Mouse (Mus musculus) lung, adult 2 months (tissue): Measurements from ENCODE around the gene Dcst1. TPM values are rescaled to one million over a fixed set of nuclear protein-coding genes. Genes with fewer than 3 reads are reported as not detected.

ENCODE experiments used
- DNase-seq: peaks from one replicate; pipeline ENCODE4 v3.0.0; 2022
- H3K4me1 ChIP-seq: fragments of 200-500 bp; 2 replicates; pipeline ENCODE4 v1.6.1; 2011; ENCODE audit warnings: low read length; ENCODE audit not compliant: control insufficient read depth, insufficient read depth
- H3K4me3 ChIP-seq: fragments of 200-500 bp; replicated peaks from 2 replicates; pipeline ENCODE3; 2011; ENCODE audit warnings: low read depth, mild to moderate bottlenecking, control low read depth, low read length; ENCODE audit errors: extremely low read depth
- CTCF ChIP-seq: fragments of 200-500 bp; IDR thresholded peaks from 2 replicates; pipeline ENCODE4 v1.5.1; 2011; ENCODE audit warnings: mild to moderate bottlenecking, low read length, control low read depth; ENCODE audit not compliant: insufficient read depth
- POLR2A ChIP-seq: fragments of 200-500 bp; IDR thresholded peaks from 2 replicates; pipeline ENCODE4 v1.6.1; 2011; ENCODE audit warnings: low read depth, mild to moderate bottlenecking, control low read depth, low read length, borderline replicate concordance; ENCODE audit errors: extremely low read depth
- WGBS: fragments of 180-500 bp; shearing (Covaris S2); methylation state at CpG from one replicate; pipeline ENCODE4 v1.1.7; 2018; 5-methylcytosine and 5-hydroxymethylcytosine counted together
- polyA plus RNA-seq: library from polyadenylated mRNA; depleted of rRNA; stranded (reverse); fragments of >200 nt; gene quantifications from 2 replicates; pipeline ENCODE4 v1.2.3, GENCODE M21; 2012

Gene Dcst1
- polyA plus RNA-seq, 1 experiment = not detected

DNA sequence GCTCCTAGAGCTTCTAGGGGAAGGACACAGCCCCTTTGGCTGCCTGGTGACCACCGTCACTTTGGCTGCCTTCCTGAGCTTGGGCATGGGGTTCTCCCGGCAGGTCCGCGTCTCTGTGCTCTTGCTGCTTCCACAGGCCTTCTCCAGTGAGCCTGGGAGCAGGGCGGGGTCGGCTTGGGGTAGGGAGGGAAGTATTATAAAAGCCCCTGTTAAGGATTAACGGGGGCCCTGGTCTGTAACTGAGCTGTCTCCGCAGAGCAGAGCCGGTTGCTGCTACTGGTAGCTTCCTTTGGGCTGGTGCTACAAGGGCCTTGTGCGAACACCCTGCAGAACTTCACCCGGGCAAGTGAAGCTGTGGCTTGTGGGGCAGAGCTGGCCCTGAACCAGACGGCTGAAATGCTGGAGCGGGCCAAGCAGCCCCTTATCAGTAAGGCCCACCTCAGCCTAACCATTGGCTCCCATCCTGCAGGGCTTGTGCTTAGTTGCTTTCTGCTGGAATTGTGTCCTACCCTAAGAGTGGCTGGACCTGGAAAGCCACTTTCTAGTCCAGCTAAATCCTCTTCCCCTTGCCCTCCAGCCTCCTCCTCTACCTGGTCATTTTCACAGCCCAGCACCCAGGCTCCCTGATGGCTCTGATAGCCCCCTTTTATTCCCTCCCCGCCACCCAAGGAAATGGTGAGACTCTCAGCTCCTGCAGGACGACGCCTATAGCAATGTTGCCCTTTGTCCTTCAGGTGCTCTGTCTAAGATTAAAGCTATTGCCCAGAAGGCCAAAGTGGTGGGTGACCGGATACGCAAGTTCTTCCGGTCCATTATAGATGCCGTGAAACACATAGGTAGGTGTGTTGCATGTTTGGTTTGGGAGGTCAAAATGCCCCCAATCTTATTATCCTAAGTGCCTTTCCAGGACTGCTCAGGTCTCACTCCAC is 697 bp upstream of the Dcst1 start:
- no peak for DNase-seq
- TF ChIP-seq POLR2A (no peak), CTCF (no peak)
- no peaks in the 10 kb centered on the region for H3K4me1 ChIP-seq
- H3K4me3 ChIP-seq = no peak overlapping the region
- 79% methylated on average over 20 of the region's 20 CpGs for WGBS

DNA sequence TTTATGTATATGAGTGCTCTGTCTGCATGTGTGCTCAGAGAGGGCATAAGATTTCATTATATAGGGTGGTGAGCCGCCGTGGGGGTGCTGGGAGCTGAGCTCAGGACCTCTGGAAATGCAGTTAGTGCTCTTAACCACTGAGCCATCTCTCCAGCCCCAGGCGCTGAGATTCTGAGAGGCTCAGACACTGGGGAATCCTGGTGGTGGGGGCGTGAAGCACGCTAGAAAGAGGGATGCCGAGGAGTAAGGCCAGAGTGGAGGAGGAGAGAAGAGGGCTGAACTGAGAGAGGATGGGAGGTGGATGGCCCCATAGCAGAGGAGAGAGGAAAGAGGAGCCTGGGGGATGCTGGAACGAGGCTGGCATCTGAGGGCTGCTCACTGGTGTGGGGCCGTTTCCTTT is 422 bp downstream of the Dcst1 start:
- 79% methylated on average over 8 of the region's 8 CpGs for WGBS
- H3K4me3 ChIP-seq = no peak overlapping the region
- TF ChIP-seq POLR2A (no peak), CTCF (no peak)
- no peaks in the 10 kb centered on the region for H3K4me1 ChIP-seq
- no peak for DNase-seq

DNA sequence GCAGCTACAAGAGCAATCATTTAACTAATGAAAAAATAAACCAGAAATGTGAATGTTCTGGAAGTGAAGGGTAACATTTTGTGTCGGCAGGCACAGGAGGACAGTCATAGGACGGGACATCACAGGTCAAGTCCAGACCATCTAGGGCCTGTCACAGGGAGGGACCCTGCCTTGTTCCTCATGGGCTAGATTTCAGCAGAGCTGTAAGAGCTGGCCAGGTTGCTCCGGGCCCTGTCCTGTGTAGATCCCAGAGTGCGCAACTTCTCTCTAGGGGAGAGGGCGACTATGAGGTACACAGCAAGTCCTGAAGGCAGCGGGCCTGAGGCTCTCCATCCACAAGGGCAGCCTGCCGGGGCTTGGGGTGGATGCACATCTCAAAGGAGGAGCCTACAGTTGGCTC is 3.4 kb downstream of the Dcst1 start, which contains the start of gene Dcst2:
TSS of gene Dcst2 (plus strand) at position 301 of the 400 bp plus-strand sequence.
- no peaks in the 10 kb centered on the region for H3K4me1 ChIP-seq
- TF ChIP-seq POLR2A (no peak), CTCF (no peak)
- 85% methylated on average over 7 of the region's 7 CpGs for WGBS
- H3K4me3 ChIP-seq = no peak within 1 kb of the TSS
- DNase-seq = no peak

DNA sequence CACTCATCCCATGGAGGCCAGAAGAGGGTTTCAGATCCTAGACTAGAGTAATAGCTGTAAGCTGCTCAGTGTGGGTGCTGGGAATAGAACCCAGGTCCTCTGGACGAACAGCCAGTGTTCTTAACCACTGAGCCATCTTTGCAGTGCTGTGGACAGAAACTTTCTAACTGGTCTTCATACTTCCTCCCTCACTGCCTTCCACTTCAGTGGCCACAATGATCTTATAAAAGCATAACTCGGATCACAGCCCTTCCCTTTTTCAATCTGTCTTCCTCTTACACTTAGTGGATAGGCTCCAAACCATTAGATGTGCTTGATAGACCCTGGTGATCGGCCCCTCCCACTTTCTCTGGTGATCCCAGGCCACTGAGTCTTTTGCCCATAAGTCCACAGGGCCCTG is 4.8 kb downstream of the Dcst1 start:
- WGBS = 57% methylated on average over 3 of the region's 3 CpGs
- Histone ChIP-seq H3K4me1 (no peaks in the 10 kb centered on the region), H3K4me3 (no peak overlapping the region)
- no peak for DNase-seq
- TF ChIP-seq CTCF (no peak), POLR2A (no peak)

DNA sequence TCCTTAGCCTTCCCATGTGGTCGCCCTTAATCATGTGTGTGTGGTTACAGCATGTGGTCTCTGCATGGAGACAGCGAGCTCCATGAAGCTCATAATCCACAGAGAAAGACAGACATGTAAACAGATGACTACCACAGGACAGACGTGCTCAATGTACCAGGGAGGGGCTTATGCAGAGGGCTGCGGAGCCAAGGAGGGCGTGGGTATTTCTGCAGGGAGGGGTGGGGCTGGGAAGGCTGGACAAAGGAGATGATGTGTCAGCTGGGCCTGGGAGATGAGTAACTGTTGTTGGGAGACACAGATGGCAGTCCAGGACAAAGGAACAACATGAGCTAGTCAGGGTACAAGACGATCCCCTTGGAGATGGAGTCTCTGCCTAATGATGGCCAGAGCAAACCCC is 5.4 kb downstream of the Dcst1 start:
- no peak for DNase-seq
- WGBS = 47% methylated on average over 6 of the region's 6 CpGs
- TF ChIP-seq POLR2A (no peak), CTCF (no peak)
- Histone ChIP-seq H3K4me1 (no peaks in the 10 kb centered on the region), H3K4me3 (no peak overlapping the region)

DNA sequence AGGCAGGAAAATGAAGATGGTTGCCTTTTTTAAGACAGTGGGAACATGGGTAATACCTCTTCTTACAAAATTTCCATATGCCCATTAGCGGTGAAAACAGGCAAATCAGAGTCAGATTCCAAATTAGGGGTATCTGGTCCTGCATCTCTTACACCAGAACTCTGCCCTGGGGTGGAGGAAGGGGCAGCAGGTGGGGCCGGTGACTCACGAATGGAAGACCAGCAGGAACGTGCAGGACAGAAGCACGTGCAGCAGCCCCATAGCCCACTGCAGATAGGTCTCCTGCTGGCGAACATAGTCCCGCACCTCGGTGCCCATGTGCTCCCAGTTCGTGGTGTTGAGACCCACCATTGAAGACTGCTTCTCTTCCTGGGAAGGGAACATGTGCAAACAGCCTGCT is 9.0 kb downstream of the Dcst1 start:
- no peak for DNase-seq
- no peak overlapping the region for H3K4me3 ChIP-seq
- 83% methylated on average over 9 of the region's 9 CpGs for WGBS
- no peak for TF ChIP-seq POLR2A
- no peak for TF ChIP-seq CTCF
- H3K4me1 ChIP-seq = no peaks in the 10 kb centered on the region

DNA sequence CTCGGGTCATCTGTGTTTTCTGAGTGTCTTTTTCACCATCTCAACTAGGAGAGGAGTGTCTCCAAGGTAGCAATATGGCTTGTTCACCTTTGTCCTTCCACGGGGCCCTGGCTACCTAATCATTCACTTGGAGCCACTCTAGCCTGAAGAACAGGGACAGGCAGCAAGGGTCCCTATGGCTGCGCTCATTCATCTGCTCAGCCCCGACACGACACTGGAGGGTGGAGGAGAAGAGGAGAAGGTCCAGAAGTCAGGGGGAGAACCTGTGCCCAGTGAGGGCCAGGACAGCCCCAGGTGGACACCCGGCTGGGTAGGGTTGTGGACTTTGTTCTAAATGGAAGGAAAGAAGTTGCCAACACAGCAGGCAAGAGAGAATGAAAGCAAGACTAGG is 9.5 kb downstream of the Dcst1 start:
- 71% methylated on average over 6 of the region's 6 CpGs for WGBS
- 0 out of 2 replicates have a peak, but pooled peaks cover under 1% of the 10 kb centered on the region for H3K4me1 ChIP-seq
- TF ChIP-seq CTCF (no peak), POLR2A (no peak)
- no peak overlapping the region for H3K4me3 ChIP-seq
- no peak for DNase-seq

DNA sequence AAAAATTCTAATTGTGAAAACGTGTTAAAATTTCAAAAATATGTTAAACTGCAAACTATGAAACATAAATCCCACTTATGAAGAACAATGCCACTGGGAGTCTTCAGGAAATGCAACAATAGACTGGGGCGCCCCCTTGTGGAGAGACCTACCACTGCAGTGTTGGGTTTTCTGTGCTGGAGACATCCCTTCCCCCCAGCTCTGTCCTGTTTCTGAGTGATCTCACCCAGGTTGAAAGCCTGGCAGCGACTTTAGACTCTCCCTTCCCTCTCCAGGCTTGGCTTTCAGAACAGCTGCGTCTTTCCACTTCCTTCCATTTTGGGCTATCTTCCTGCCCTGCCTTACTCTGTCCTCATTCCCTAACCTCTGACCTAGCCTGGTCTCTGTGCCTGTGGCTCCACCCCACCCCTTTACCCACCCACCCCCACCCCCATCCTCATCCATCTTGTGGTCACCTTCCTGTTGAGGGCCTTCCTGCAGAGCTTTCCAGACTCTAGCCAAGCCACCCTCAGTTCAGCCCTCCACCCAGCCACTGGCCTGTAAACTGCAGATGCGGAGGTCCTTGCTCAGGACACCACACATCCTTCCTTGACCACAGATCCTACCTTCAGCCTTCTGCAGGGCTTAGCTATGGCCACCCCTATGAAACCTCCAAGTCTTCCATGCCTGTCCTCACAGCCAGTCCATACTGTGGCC is 10.1 kb downstream of the Dcst1 start:
- TF ChIP-seq CTCF = peak; percentile 81
- no peak for TF ChIP-seq POLR2A
- peak; percentile 87 for DNase-seq
- WGBS = 15% methylated on average over 5 of the region's 5 CpGs
- H3K4me1 ChIP-seq = peaks cover 4% of the 10 kb centered on the region; the same call in 1 of the 2 replicates
- H3K4me3 ChIP-seq = no peak overlapping the region

DNA sequence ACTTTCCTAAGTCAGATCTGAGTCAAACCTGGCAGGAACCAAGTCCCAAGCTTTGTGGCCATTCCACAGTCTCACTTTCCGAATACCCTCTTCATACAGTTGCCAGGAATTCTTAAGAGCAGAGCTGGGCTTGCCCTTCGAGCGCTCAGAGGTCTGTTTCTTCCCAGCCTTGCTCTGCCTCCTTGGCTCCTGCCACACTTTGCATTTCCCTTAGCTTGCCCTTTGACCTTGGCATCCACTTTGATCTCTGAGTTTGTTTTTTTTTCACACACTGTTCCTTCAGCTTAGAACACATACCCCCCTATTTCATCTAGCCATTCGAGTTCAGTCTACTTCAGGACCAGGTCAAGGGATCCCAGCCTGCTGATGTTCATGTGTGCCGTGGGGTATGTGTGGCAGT is 13.8 kb downstream of the Dcst1 start:
- 63% methylated on average over 5 of the region's 5 CpGs for WGBS
- peaks cover 10% of the 10 kb centered on the region for H3K4me1 ChIP-seq
- DNase-seq = no peak
- TF ChIP-seq CTCF = no peak
- no peak overlapping the region for H3K4me3 ChIP-seq

DNA sequence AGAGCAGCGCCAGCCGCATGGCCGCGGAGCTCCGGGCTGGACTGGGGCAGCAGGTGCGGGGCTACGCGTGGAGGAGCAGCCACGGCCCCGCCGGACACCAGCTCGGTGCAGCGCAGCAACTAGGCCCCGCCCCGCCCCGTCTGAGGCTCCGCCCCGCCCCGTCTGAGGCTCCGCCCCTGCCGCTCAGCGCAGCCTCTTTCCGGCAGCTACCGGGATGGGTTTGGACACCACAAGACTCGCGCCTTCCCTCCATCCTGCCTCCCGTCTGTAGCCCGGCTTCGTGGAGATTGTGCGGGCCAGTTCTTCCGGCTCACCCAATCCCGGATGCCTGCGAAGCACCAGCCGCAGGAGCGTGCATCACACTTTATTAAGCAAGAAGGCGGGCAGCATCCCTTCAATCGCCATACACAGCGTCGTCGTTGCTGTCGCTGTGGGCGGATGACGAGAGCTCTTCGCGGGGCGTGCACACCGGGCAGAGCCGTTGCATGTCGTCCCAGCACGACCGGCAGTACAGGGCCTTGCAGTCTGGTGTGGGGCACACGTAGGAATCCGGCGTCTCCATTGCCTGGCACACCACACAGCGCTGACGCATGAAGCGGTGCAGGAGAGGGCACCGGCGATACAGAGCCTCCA is 15.1 kb downstream of the Dcst1 start, which contains the start of gene Adam15:
TSS of gene Adam15 (minus strand) at position 128 of the 633 bp plus-strand sequence.
- Histone ChIP-seq H3K4me1 (peaks cover 10% of the 10 kb centered on the region), H3K4me3 (peak within 1 kb of the TSS; percentile 76)
- peak; percentile 89 for DNase-seq
- TF ChIP-seq CTCF = no peak
- peak; percentile 58; the same call in 1 of the 2 replicates for TF ChIP-seq POLR2A
- under 1% methylated on average over 58 of the region's 59 CpGs for WGBS
